Mouse (Mus musculus): ENCODE data around the gene Prr14. TPM values are rescaled to one million over a fixed set of nuclear protein-coding genes. Genes with fewer than 3 reads are reported as not detected.
"Not testable (repeated sequence)": the region's sequence is repeated elsewhere in the genome, so short reads cannot be mapped to it uniquely, and the experiment has no call there.

Gene Prr14
- 47.5 and 48.7 TPM in 2 replicates for polyA plus RNA-seq (2016; fragmentation: Nextera tagmentation; extraction: Ambion mirVana)

GRCm38 (mm10) chr7:127459311-127459710 lies at the start of gene Prr14:
Gene Prr14 (plus strand): TSS chr7:127459611.
- peaks cover 51% of the 10 kb centered on the region for H3K36me3 ChIP-seq
- not testable (repeated sequence) for H3K9me3 ChIP-seq; ATAC-seq (ENCODE audit: insufficient number of reproducible peaks, insufficient read depth, low FRiP score, low TSS enrichment); H3K27ac ChIP-seq; H3K9ac ChIP-seq; H3K4me3 ChIP-seq; H3K27me3 ChIP-seq; H3K4me2 ChIP-seq (replicated peaks); H3K4me1 ChIP-seq
- 96% methylated on average over 8 of the region's 8 CpGs for WGBS

GRCm38 (mm10) chr7:127411418-127411817 lies 48.0 kb upstream of the Prr14 start:
- 68% methylated on average over 2 of the region's 2 CpGs for WGBS
- Histone ChIP-seq H3K4me2 (replicated peaks) (no peak overlapping the region), H3K9me3 (no peaks in the 10 kb centered on the region), H3K36me3 (no peaks in the 10 kb centered on the region), H3K27me3 (no peaks in the 10 kb centered on the region), H3K4me3 (no peak overlapping the region), H3K4me1 (no peaks in the 10 kb centered on the region), H3K27ac (no peak overlapping the region), H3K9ac (no peak overlapping the region)
- no peak for ATAC-seq (ENCODE audit: insufficient number of reproducible peaks, insufficient read depth, low FRiP score, low TSS enrichment)

- Histone ChIP-seq H3K9me3 (no peaks in the 10 kb centered on the region), H3K36me3 (peaks cover 8% of the 10 kb centered on the region), H3K9ac (peak within 1 kb of the TSS; percentile 90), H3K4me2 (replicated peaks) (peak within 1 kb of the TSS; percentile 96), H3K4me3 (peak within 1 kb of the TSS; percentile 66), H3K27me3 (no peaks in the 10 kb centered on the region), H3K27ac (peak within 1 kb of the TSS; percentile 63), H3K4me1 (peaks cover 8% of the 10 kb centered on the region; the same call in 1 of the 2 replicates)
- peak; percentile 86 for ATAC-seq (ENCODE audit: insufficient number of reproducible peaks, insufficient read depth, low FRiP score, low TSS enrichment)
- under 1% methylated on average over 48 of the region's 48 CpGs for WGBS
These were observed 37.8 kb upstream of the Prr14 start, which contains the start of gene Zfp688 for GRCm38 (mm10) chr7:127421388-127422191. Gene Zfp688 (minus strand): TSS chr7:127422068.

- 2% methylated on average over 15 of the region's 15 CpGs for WGBS
- H3K27me3 ChIP-seq, result no peaks in the 10 kb centered on the region
- peaks cover 8% of the 10 kb centered on the region for H3K36me3 ChIP-seq
- H3K4me1 ChIP-seq, result peaks cover 8% of the 10 kb centered on the region; the same call in 1 of the 2 replicates
- no peaks in the 10 kb centered on the region for H3K9me3 ChIP-seq
- no peak overlapping the region for H3K27ac ChIP-seq
- no peak overlapping the region for H3K9ac ChIP-seq
- H3K4me2 ChIP-seq (replicated peaks), result peak overlapping the region; percentile 96
- peak overlapping the region; percentile 66 for H3K4me3 ChIP-seq
- no peak for ATAC-seq (ENCODE audit: insufficient number of reproducible peaks, insufficient read depth, low FRiP score, low TSS enrichment)
These were observed 37.2 kb upstream of the Prr14 start for GRCm38 (mm10) chr7:127422247-127422646.

GRCm38 (mm10) chr7:127425291-127425690 lies 34.1 kb upstream of the Prr14 start:
- Histone ChIP-seq H3K27ac (no peak overlapping the region), H3K9me3 (no peaks in the 10 kb centered on the region), H3K36me3 (no peaks in the 10 kb centered on the region), H3K9ac (no peak overlapping the region), H3K4me3 (no peak overlapping the region), H3K27me3 (no peaks in the 10 kb centered on the region), H3K4me1 (peaks cover 8% of the 10 kb centered on the region; the same call in 1 of the 2 replicates), H3K4me2 (replicated peaks) (no peak overlapping the region)
- no peak for ATAC-seq (ENCODE audit: insufficient number of reproducible peaks, insufficient read depth, low FRiP score, low TSS enrichment)
- WGBS, result 88% methylated on average over 3 of the region's 3 CpGs

- Histone ChIP-seq H3K9me3 (no peaks in the 10 kb centered on the region), H3K4me1 (peaks cover 8% of the 10 kb centered on the region; the same call in 1 of the 2 replicates), H3K4me3 (no peak overlapping the region), H3K36me3 (no peaks in the 10 kb centered on the region), H3K9ac (no peak overlapping the region), H3K27ac (no peak overlapping the region), H3K27me3 (no peaks in the 10 kb centered on the region), H3K4me2 (replicated peaks) (no peak overlapping the region)
- 87% methylated on average over 2 of the region's 2 CpGs for WGBS
- no peak for ATAC-seq (ENCODE audit: insufficient number of reproducible peaks, insufficient read depth, low FRiP score, low TSS enrichment)
These were observed 33.5 kb upstream of the Prr14 start for GRCm38 (mm10) chr7:127425911-127426310.

GRCm38 (mm10) chr7:127426354-127426753 lies 33.1 kb upstream of the Prr14 start:
- 71% methylated on average over 3 of the region's 3 CpGs for WGBS

GRCm38 (mm10) chr7:127435206-127435605 lies 24.2 kb upstream of the Prr14 start:
- WGBS, result 91% methylated on average over 4 of the region's 4 CpGs

More at GRCm38 (mm10) chr7:127426354-127426753, 33.1 kb upstream of the Prr14 start:
- Histone ChIP-seq H3K4me1 (peaks cover 4% of the 10 kb centered on the region; the same call in 1 of the 2 replicates), H3K4me3 (no peak overlapping the region), H3K9ac (no peak overlapping the region), H3K36me3 (no peaks in the 10 kb centered on the region), H3K9me3 (no peaks in the 10 kb centered on the region), H3K27me3 (no peaks in the 10 kb centered on the region), H3K4me2 (replicated peaks) (no peak overlapping the region), H3K27ac (no peak overlapping the region)
- no peak for ATAC-seq (ENCODE audit: insufficient number of reproducible peaks, insufficient read depth, low FRiP score, low TSS enrichment)

GRCm38 (mm10) chr7:127437724-127438123 lies 21.7 kb upstream of the Prr14 start:
- Histone ChIP-seq H3K9me3 (0 out of 2 replicates have a peak, but pooled peaks cover 8% of the 10 kb centered on the region), H3K9ac (no peak overlapping the region), H3K4me3 (no peak overlapping the region), H3K4me1 (no peaks in the 10 kb centered on the region), H3K27ac (no peak overlapping the region), H3K27me3 (no peaks in the 10 kb centered on the region), H3K36me3 (peaks cover 15% of the 10 kb centered on the region), H3K4me2 (replicated peaks) (no peak overlapping the region)
- 85% methylated on average over 3 of the region's 3 CpGs for WGBS
- ATAC-seq (ENCODE audit: insufficient number of reproducible peaks, insufficient read depth, low FRiP score, low TSS enrichment), result no peak

More at GRCm38 (mm10) chr7:127435206-127435605, 24.2 kb upstream of the Prr14 start:
- no peak overlapping the region for H3K4me2 ChIP-seq (replicated peaks)
- no peak overlapping the region for H3K9ac ChIP-seq
- no peak overlapping the region for H3K27ac ChIP-seq
- no peaks in the 10 kb centered on the region for H3K4me1 ChIP-seq
- no peaks in the 10 kb centered on the region for H3K27me3 ChIP-seq
- no peak overlapping the region for H3K4me3 ChIP-seq
- 0 out of 2 replicates have a peak, but pooled peaks cover 8% of the 10 kb centered on the region for H3K9me3 ChIP-seq
- 0 out of 2 replicates have a peak, but pooled peaks cover 2% of the 10 kb centered on the region for H3K36me3 ChIP-seq
- no peak for ATAC-seq (ENCODE audit: insufficient number of reproducible peaks, insufficient read depth, low FRiP score, low TSS enrichment)

GRCm38 (mm10) chr7:127443976-127444375 lies 15.4 kb upstream of the Prr14 start:
- H3K4me1 ChIP-seq, result peaks cover 2% of the 10 kb centered on the region; the same call in 1 of the 2 replicates
- no peaks in the 10 kb centered on the region for H3K9me3 ChIP-seq
- no peak overlapping the region for H3K4me3 ChIP-seq
- no peak overlapping the region for H3K9ac ChIP-seq
- WGBS, result 91% methylated on average over 20 of the region's 20 CpGs
- H3K4me2 ChIP-seq (replicated peaks), result no peak overlapping the region
- ATAC-seq (ENCODE audit: insufficient number of reproducible peaks, insufficient read depth, low FRiP score, low TSS enrichment), result no peak
- peaks cover 47% of the 10 kb centered on the region for H3K36me3 ChIP-seq
- H3K27ac ChIP-seq, result no peak overlapping the region
- H3K27me3 ChIP-seq, result no peaks in the 10 kb centered on the region

GRCm38 (mm10) chr7:127448521-127449300 lies 10.7 kb upstream of the Prr14 start, which contains the start of gene Zfp689:
Gene Zfp689 (minus strand): TSS chr7:127449158.
- under 1% methylated on average over 54 of the region's 54 CpGs for WGBS
- peak within 1 kb of the TSS; percentile 70 for H3K4me3 ChIP-seq
- H3K36me3 ChIP-seq, result peaks cover 35% of the 10 kb centered on the region
- ATAC-seq (ENCODE audit: insufficient number of reproducible peaks, insufficient read depth, low FRiP score, low TSS enrichment), result peak; percentile 87
- H3K27ac ChIP-seq, result peak within 1 kb of the TSS; percentile 93
- peak within 1 kb of the TSS; percentile 85 for H3K9ac ChIP-seq
- no peaks in the 10 kb centered on the region for H3K27me3 ChIP-seq
- H3K9me3 ChIP-seq, result no peaks in the 10 kb centered on the region
- peak within 1 kb of the TSS; percentile 81 for H3K4me2 ChIP-seq (replicated peaks)
- H3K4me1 ChIP-seq, result peaks cover 30% of the 10 kb centered on the region

Data from embryonic facial prominence, embryonic 12.5 days (tissue).